Mouse (Mus musculus): Measurements from ENCODE around the gene Nat10. TPM values are rescaled to one million over a fixed set of nuclear protein-coding genes. Genes with fewer than 3 reads are reported as not detected.
A peak's percentile ranks its signal among the peaks of the same experiment; 100 is the strongest.

The Nat10 gene
- polyA plus RNA-seq, 1 experiment from 2014 or later: 15.3 TPM

GRCm38 (mm10) chr2:103676808-103677207 is 84.3 kb downstream of the Nat10 start:
- Histone ChIP-seq H3K27me3 (ENCODE audit: control insufficient read depth, insufficient read depth, low read length) (no peaks in the 10 kb centered on the region), H3K9ac (ENCODE audit: low read length) (no peak overlapping the region), H3K4me2 (ENCODE audit: low read length) (no peak overlapping the region), H3K36me3 (ENCODE audit: control insufficient read depth, insufficient read depth, low read length) (peaks cover 7% of the 10 kb centered on the region; the same call in 1 of the 2 replicates), H3K4me1 (ENCODE audit: control insufficient read depth in 2 of 2, insufficient read depth in 2 of 2, low read length in 2 of 2) (peaks cover 4 to 36% of the 10 kb centered on the region in 2 experiments; a peak in 3 of 4 replicates), H3K27ac (replicated peaks in 1 of 2; ENCODE audit: control insufficient read depth in 1 of 2, insufficient read depth in 1 of 2, low read depth in 2 of 2, low read length in 2 of 2) (no peak overlapping the region), H3K9me3 (ENCODE audit: control insufficient read depth, low read length) (no peaks in the 10 kb centered on the region), H3K4me3 (ENCODE audit: control insufficient read depth in 1 of 2, insufficient read depth in 1 of 2, low read depth in 1 of 2, low read length in 2 of 2) (no peak overlapping the region)
- 73% methylated on average over 2 of the region's 2 CpGs for WGBS
- no peak for ATAC-seq (ENCODE audit: insufficient number of reproducible peaks, insufficient read depth, low FRiP score, low read depth)

- 70% methylated on average over 5 of the region's 5 CpGs for WGBS
Observed at GRCm38 (mm10) chr2:103675391-103675790, 85.7 kb downstream of the Nat10 start.

GRCm38 (mm10) chr2:103673609-103674008 is 87.5 kb downstream of the Nat10 start:
- Histone ChIP-seq H3K27ac (replicated peaks in 1 of 2; ENCODE audit: control insufficient read depth in 1 of 2, insufficient read depth in 1 of 2, low read depth in 2 of 2, low read length in 2 of 2) (no peak overlapping the region), H3K4me2 (ENCODE audit: low read length) (no peak overlapping the region), H3K9me3 (ENCODE audit: control insufficient read depth, low read length) (no peaks in the 10 kb centered on the region), H3K4me1 (ENCODE audit: control insufficient read depth in 2 of 2, insufficient read depth in 2 of 2, low read length in 2 of 2) (peaks cover 20 to 60% of the 10 kb centered on the region in 2 experiments), H3K4me3 (ENCODE audit: control insufficient read depth in 1 of 2, insufficient read depth in 1 of 2, low read depth in 1 of 2, low read length in 2 of 2) (no peak overlapping the region), H3K9ac (ENCODE audit: low read length) (no peak overlapping the region), H3K27me3 (ENCODE audit: control insufficient read depth, insufficient read depth, low read length) (no peaks in the 10 kb centered on the region), H3K36me3 (ENCODE audit: control insufficient read depth, insufficient read depth, low read length) (peaks cover under 1% of the 10 kb centered on the region; the same call in 1 of the 2 replicates)
- ATAC-seq (ENCODE audit: insufficient number of reproducible peaks, insufficient read depth, low FRiP score, low read depth): no peak
- WGBS: 64% methylated on average over 4 of the region's 4 CpGs

More at GRCm38 (mm10) chr2:103675391-103675790, 85.7 kb downstream of the Nat10 start:
- no peak for ATAC-seq (ENCODE audit: insufficient number of reproducible peaks, insufficient read depth, low FRiP score, low read depth)
- H3K4me2 ChIP-seq (ENCODE audit: low read length): no peak overlapping the region
- H3K27me3 ChIP-seq (ENCODE audit: control insufficient read depth, insufficient read depth, low read length): no peaks in the 10 kb centered on the region
- H3K4me3 ChIP-seq (ENCODE audit: control insufficient read depth in 1 of 2, insufficient read depth in 1 of 2, low read depth in 1 of 2, low read length in 2 of 2): no peak overlapping the region
- no peak overlapping the region for H3K27ac ChIP-seq (replicated peaks in 1 of 2; ENCODE audit: control insufficient read depth in 1 of 2, insufficient read depth in 1 of 2, low read depth in 2 of 2, low read length in 2 of 2)
- no peak overlapping the region for H3K9ac ChIP-seq (ENCODE audit: low read length)
- H3K36me3 ChIP-seq (ENCODE audit: control insufficient read depth, insufficient read depth, low read length): peaks cover 7% of the 10 kb centered on the region; the same call in 1 of the 2 replicates
- H3K4me1 ChIP-seq (ENCODE audit: control insufficient read depth in 2 of 2, insufficient read depth in 2 of 2, low read length in 2 of 2): peaks cover 8 to 44% of the 10 kb centered on the region in 2 experiments
- no peaks in the 10 kb centered on the region for H3K9me3 ChIP-seq (ENCODE audit: control insufficient read depth, low read length)

GRCm38 (mm10) chr2:103672573-103673119 is 88.4 kb downstream of the Nat10 start:
- 75% methylated on average over 7 of the region's 7 CpGs for WGBS
- no peak overlapping the region for H3K4me3 ChIP-seq (ENCODE audit: control insufficient read depth in 1 of 2, insufficient read depth in 1 of 2, low read depth in 1 of 2, low read length in 2 of 2)

More at GRCm38 (mm10) chr2:103672573-103673119, 88.4 kb downstream of the Nat10 start:
- no peaks in the 10 kb centered on the region for H3K27me3 ChIP-seq (ENCODE audit: control insufficient read depth, insufficient read depth, low read length)
- H3K27ac ChIP-seq (replicated peaks in 1 of 2; ENCODE audit: control insufficient read depth in 1 of 2, insufficient read depth in 1 of 2, low read depth in 2 of 2, low read length in 2 of 2): 0 out of 4 replicates have a peak overlapping the region, but pooled peaks of 1 of the 2 experiments have one; percentile 7
- no peaks in the 10 kb centered on the region for H3K9me3 ChIP-seq (ENCODE audit: control insufficient read depth, low read length)
- no peak for ATAC-seq (ENCODE audit: insufficient number of reproducible peaks, insufficient read depth, low FRiP score, low read depth)
- no peak overlapping the region for H3K9ac ChIP-seq (ENCODE audit: low read length)
- peaks cover 29 to 62% of the 10 kb centered on the region in 2 experiments for H3K4me1 ChIP-seq (ENCODE audit: control insufficient read depth in 2 of 2, insufficient read depth in 2 of 2, low read length in 2 of 2)
- H3K4me2 ChIP-seq (ENCODE audit: low read length): no peak overlapping the region
- H3K36me3 ChIP-seq (ENCODE audit: control insufficient read depth, insufficient read depth, low read length): no peaks in the 10 kb centered on the region

Other genes starting within 250 kb of the Nat10 start
- 18.4 and 18.6 TPM in 2 replicates for gene Abtb2, start 195.0 kb downstream of the Nat10 start, polyA plus RNA-seq (2014; fragmentation: Nextera tagmentation; extraction: Ambion mirVana)
- gene Caprin1, start 36.4 kb upstream of the Nat10 start, polyA plus RNA-seq (2014; fragmentation: Nextera tagmentation; extraction: Ambion mirVana): 240 and 244 TPM in 2 replicates
- 21.9 and 23.7 TPM in 2 replicates for gene Lmo2, start 196.7 kb upstream of the Nat10 start, polyA plus RNA-seq (2014; fragmentation: Nextera tagmentation; extraction: Ambion mirVana)